Mouse (Mus musculus): ENCODE measurements at regions not wholly inside any gene's neighbourhood (a gene's known extent, or its start where the extent isn't known, plus 50 kb on each side); places are given as distances from the start of the nearest gene placed in this dataset.

- no peak for ATAC-seq (replicated peaks; ENCODE audit: low FRiP score, low read depth)
- no peaks in the 10 kb centered on the region for H3K27me3 ChIP-seq (ENCODE audit: insufficient read depth, low read length)
- no peak for DNase-seq (ENCODE audit: low spot score)
- no peak overlapping the region for H3K27ac ChIP-seq
- no peak overlapping the region for H3K9ac ChIP-seq (ENCODE audit: low read depth, low read length)
- H3K4me2 ChIP-seq (ENCODE audit: low read length), result no peak overlapping the region
- TF ChIP-seq CTCF (IDR thresholded peaks at IDR 0.05; ENCODE audit: low read depth), result no peak
- H3K36me3 ChIP-seq (ENCODE audit: insufficient read depth, low read length), result no peaks in the 10 kb centered on the region
- H3K4me1 ChIP-seq (replicated peaks; ENCODE audit: insufficient read depth, low read length), result no peaks in the 10 kb centered on the region
- no peak overlapping the region for H3K4me3 ChIP-seq (replicated peaks; ENCODE audit: low read depth, low read length)
- H3K9me3 ChIP-seq (replicated peaks; ENCODE audit: low read length), result no peaks in the 10 kb centered on the region
These were observed 429.3 kb downstream of the Nsun3 start for GRCm38 (mm10) chr16:62357279-62357678.

DNA sequence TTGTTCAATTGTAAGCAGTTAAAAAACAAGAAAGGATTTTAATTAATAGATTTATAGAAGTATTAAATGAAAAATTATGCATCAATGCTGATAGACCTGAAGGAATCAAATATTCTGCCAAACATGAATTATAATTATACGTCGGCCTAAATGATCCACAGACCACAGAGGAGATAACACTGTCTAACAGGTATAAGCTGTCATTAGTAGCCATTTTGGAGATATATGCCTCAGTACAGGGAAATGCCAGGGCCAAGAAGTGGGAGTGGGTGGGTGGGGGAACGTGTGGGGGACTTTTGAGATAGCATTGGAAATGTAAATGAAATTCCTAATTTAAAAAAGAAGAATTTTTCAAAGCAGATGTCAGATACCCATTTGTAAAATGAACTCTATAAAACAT is 430.3 kb downstream of the Nsun3 start:
- Histone ChIP-seq H3K36me3 (ENCODE audit: insufficient read depth, low read length) (no peaks in the 10 kb centered on the region), H3K9me3 (replicated peaks; ENCODE audit: low read length) (no peaks in the 10 kb centered on the region), H3K27ac (no peak overlapping the region), H3K9ac (ENCODE audit: low read depth, low read length) (no peak overlapping the region), H3K4me3 (replicated peaks; ENCODE audit: low read depth, low read length) (no peak overlapping the region), H3K4me2 (ENCODE audit: low read length) (no peak overlapping the region), H3K27me3 (ENCODE audit: insufficient read depth, low read length) (no peaks in the 10 kb centered on the region), H3K4me1 (replicated peaks; ENCODE audit: insufficient read depth, low read length) (no peaks in the 10 kb centered on the region)
- WGBS, result 82% methylated on average over 3 of the region's 3 CpGs
- DNase-seq (ENCODE audit: low spot score) (no peak), ATAC-seq (replicated peaks; ENCODE audit: low FRiP score, low read depth) (no peak)
- TF ChIP-seq CTCF (IDR thresholded peaks at IDR 0.05; ENCODE audit: low read depth), result no peak

GRCm38 (mm10) chr16:62355830-62356270 is 430.8 kb downstream of the Nsun3 start:
- TF ChIP-seq CTCF (IDR thresholded peaks at IDR 0.05; ENCODE audit: low read depth), result no peak
- Histone ChIP-seq H3K9me3 (replicated peaks; ENCODE audit: low read length) (no peaks in the 10 kb centered on the region), H3K27ac (no peak overlapping the region), H3K4me3 (replicated peaks; ENCODE audit: low read depth, low read length) (no peak overlapping the region), H3K36me3 (ENCODE audit: insufficient read depth, low read length) (no peaks in the 10 kb centered on the region), H3K27me3 (ENCODE audit: insufficient read depth, low read length) (no peaks in the 10 kb centered on the region), H3K9ac (ENCODE audit: low read depth, low read length) (no peak overlapping the region), H3K4me2 (ENCODE audit: low read length) (no peak overlapping the region), H3K4me1 (replicated peaks; ENCODE audit: insufficient read depth, low read length) (no peaks in the 10 kb centered on the region)
- WGBS, result 43% methylated on average over 8 of the region's 8 CpGs
- DNase-seq (ENCODE audit: low spot score) (no peak), ATAC-seq (replicated peaks; ENCODE audit: low FRiP score, low read depth) (no peak)

DNA sequence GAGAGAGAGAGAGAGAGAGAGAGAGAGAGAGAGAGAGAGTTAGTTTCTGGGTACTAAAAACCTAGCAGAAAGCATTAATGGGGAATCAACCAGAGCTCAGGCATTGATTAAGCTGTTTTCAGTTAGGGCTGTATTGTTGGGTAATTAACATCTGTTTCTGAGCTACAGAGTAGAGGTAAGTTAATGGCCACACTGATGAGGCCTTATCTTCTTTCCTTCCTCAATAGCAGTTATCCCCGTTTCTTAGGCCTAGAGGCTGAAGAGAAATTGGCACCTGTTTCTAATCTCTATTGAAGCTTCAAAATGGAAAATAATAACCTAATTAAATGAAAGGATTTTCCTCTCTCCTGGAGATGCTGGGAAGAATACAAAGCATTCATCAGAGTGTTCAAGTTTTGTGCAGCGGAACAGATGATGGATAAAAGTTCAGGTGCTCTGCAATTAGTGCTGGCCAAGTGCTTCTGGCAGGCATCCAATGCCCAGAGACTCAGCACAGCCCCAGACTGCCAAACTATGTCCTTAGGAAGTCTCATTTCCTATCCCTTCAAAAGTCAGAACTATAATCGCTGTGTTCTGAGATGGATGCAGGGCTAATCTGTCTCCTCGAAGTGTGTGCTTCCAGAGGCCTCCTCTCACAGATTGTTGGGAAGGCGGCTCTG is 459.1 kb downstream of the Nsun3 start:
- no peak for TF ChIP-seq CTCF (IDR thresholded peaks at IDR 0.05; ENCODE audit: low read depth)
- Histone ChIP-seq H3K4me3 (replicated peaks; ENCODE audit: low read depth, low read length) (no peak overlapping the region), H3K36me3 (ENCODE audit: insufficient read depth, low read length) (no peaks in the 10 kb centered on the region), H3K4me2 (ENCODE audit: low read length) (no peak overlapping the region), H3K9ac (ENCODE audit: low read depth, low read length) (no peak overlapping the region), H3K27ac (no peak overlapping the region), H3K4me1 (replicated peaks; ENCODE audit: insufficient read depth, low read length) (no peaks in the 10 kb centered on the region), H3K9me3 (replicated peaks; ENCODE audit: low read length) (no peaks in the 10 kb centered on the region), H3K27me3 (ENCODE audit: insufficient read depth, low read length) (no peaks in the 10 kb centered on the region)
- no peak for ATAC-seq (replicated peaks; ENCODE audit: low FRiP score, low read depth)
- no peak for DNase-seq (ENCODE audit: low spot score)
- WGBS, result 68% methylated on average over 5 of the region's 5 CpGs

DNA sequence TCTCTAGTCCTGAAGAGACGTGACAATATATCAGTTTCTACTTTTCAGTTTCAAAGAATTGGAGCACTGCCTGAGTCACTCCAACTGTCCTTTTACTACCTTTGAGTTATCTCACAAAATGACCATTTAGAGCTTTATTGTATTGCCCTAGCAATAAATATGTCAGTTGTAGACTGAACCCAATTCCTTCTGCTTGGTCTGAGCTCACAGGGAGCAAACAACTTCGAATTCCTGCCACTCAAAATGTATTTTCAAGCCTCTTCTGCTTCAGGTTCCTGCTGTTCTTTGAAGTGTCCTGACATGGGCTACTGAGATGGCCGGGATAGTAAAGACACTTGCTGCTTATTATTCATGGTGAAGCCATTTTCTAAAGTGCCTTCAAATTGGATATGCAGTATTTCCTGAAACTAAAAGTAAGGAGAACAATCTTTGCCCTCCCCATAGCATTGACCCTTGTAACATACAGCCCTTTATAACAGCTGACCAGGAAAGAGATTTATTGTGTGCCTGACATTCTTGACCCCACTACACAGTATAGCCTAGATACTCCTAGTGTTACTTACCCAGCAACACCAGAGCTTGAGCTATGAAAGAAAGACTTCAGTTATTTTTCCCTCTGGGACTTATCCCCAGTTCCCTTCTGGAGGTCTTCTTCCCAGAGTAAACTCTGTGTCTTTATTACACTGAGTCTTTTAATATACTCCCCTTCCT is 460.9 kb downstream of the Nsun3 start:
- 21% methylated on average over 3 of the region's 3 CpGs for WGBS
- Histone ChIP-seq H3K27me3 (ENCODE audit: insufficient read depth, low read length) (no peaks in the 10 kb centered on the region), H3K9me3 (replicated peaks; ENCODE audit: low read length) (no peaks in the 10 kb centered on the region), H3K27ac (no peak overlapping the region), H3K4me3 (replicated peaks; ENCODE audit: low read depth, low read length) (no peak overlapping the region), H3K36me3 (ENCODE audit: insufficient read depth, low read length) (no peaks in the 10 kb centered on the region), H3K4me2 (ENCODE audit: low read length) (no peak overlapping the region), H3K4me1 (replicated peaks; ENCODE audit: insufficient read depth, low read length) (no peaks in the 10 kb centered on the region), H3K9ac (ENCODE audit: low read depth, low read length) (no peak overlapping the region)
- ATAC-seq (replicated peaks; ENCODE audit: low FRiP score, low read depth) (no peak), DNase-seq (ENCODE audit: low spot score) (no peak)
- no peak for TF ChIP-seq CTCF (IDR thresholded peaks at IDR 0.05; ENCODE audit: low read depth)

DNA sequence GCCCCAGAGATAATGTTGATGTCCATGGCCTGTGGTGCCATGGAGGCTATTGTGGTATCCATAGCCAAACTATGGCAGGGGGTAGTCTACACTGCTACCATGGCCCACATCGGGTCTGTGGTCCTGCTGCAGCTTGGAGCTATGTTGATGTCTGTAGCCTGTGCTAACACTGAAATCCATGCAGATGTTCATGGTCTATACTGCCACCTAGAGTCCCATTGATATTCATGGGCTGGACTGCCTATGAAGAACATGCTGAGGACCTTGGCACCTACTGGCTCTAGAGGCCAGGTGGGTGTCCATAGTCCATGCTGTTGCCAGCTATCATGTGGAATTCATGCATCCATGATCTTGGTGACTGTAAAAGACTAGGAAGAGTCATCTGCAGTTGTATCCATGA is 463.8 kb downstream of the Nsun3 start:
- no peak for ATAC-seq (replicated peaks; ENCODE audit: low FRiP score, low read depth)
- Histone ChIP-seq H3K9ac (ENCODE audit: low read depth, low read length) (no peak overlapping the region), H3K36me3 (ENCODE audit: insufficient read depth, low read length) (no peaks in the 10 kb centered on the region), H3K27me3 (ENCODE audit: insufficient read depth, low read length) (no peaks in the 10 kb centered on the region), H3K4me3 (replicated peaks; ENCODE audit: low read depth, low read length) (no peak overlapping the region), H3K4me1 (replicated peaks; ENCODE audit: insufficient read depth, low read length) (no peaks in the 10 kb centered on the region), H3K4me2 (ENCODE audit: low read length) (no peak overlapping the region), H3K9me3 (replicated peaks; ENCODE audit: low read length) (no peaks in the 10 kb centered on the region), H3K27ac (no peak overlapping the region)
- DNase-seq (ENCODE audit: low spot score), result peak; percentile 7
- 90% methylated on average over 1 of the region's 1 CpGs for WGBS
- peak; percentile 51 for TF ChIP-seq CTCF (IDR thresholded peaks at IDR 0.05; ENCODE audit: low read depth)
